Mouse (Mus musculus) naive thymus-derived CD4-positive, alpha-beta T cell, adult 2 months (primary cell): ENCODE measurements around the gene Pou5f1.
A peak's percentile ranks its signal among the peaks of the same experiment; 100 is the strongest.
"Not testable (repeated sequence)": the region's sequence is repeated elsewhere in the genome, so short reads cannot be mapped to it uniquely, and the experiment has no call there.

ENCODE experiments used
- DNase-seq: peaks from one replicate; pipeline ENCODE4 v3.0.0-alpha.2; 2011; ENCODE audit warnings: low read depth

The Pou5f1 gene

DNA sequence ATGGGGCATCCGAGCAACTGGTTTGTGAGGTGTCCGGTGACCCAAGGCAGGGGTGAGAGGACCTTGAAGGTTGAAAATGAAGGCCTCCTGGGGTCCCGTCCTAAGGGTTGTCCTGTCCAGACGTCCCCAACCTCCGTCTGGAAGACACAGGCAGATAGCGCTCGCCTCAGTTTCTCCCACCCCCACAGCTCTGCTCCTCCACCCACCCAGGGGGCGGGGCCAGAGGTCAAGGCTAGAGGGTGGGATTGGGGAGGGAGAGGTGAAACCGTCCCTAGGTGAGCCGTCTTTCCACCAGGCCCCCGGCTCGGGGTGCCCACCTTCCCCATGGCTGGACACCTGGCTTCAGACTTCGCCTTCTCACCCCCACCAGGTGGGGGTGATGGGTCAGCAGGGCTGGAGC lies at the start of gene Pou5f1:
Gene Pou5f1, plus strand, starts transcription at position 243 of the 400 bp plus-strand sequence.
- no peak for DNase-seq

DNA sequence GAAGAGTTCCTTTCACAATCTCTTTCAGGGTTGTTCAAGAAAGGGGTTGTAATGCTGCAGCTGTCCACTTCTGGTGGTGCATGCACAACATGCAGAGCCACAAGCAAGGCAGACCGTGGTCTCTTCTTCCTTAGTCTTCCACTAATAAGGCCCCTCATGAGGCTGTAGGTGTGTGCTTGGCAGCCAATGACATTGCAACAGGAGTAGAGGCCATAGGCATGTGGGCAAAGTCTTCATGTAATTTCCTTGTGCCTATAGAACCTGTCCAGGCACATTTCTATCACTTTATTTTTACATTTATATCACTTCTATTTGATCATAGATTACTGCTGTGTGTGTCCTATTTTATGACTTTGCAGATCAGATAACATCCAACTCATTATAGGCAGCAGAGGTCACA lies 47.6 kb upstream of the Pou5f1 start:
- not testable (repeated sequence) for DNase-seq

DNA sequence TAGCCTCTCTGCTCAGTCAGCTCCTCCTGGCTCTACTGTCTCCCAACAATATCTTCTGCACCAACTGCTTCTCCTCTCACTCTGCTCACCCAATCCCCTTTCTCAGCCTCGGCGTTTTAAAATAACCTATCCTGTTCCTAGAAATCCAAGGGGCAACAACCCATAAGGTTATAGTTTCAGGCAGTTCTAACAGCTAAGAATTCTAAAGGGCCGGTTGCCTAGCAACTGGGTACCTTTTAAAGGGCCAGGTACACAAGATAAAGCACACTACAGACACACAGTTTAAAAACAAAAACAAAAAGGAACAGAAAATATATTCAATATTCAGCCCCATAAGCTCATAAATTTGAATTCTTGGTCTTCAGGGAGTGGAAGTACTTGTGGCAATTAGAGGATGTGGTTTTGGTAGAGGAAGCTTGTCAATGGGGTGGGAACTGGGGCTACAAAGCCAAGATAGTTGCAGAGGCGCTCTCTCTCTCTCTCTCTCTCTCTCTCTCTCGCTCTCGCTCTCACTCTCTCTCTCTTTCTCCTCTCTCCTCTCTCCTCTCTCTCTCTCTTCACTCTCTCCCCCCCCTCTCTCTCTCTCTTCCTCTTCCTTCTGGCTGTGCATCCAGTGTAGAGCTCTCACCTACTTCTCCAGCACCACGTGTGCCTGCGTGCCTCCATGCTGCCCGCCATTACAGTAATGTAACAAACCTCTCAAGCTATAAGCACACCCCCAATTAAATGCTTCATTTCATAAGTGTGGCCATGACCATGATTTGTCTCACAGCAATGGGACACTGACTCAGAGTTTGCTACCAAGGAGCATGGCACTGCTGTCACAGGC lies 45.1 kb upstream of the Pou5f1 start:
- DNase-seq, result not testable (repeated sequence)

DNA sequence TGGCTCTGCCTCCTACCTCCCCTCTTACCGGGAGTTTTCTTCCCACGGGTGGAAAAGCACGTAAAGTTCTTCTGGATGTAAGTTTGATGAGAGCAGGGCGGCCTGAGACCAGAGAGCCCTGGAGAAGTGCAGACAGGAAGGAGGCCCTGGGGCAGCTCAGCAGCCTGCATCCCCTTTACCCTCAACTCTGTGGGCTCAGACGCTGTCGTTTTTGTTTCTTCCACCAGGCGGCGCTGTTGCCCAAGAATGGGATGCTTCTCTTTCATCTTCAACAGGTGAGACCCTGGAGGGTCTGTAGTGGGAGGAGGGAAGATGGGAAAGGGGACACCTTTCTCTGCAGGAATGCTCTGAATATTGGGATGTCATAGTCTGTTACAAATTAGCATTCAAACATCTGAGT lies 40.2 kb upstream of the Pou5f1 start:
- DNase-seq, result peak; percentile 83

DNA sequence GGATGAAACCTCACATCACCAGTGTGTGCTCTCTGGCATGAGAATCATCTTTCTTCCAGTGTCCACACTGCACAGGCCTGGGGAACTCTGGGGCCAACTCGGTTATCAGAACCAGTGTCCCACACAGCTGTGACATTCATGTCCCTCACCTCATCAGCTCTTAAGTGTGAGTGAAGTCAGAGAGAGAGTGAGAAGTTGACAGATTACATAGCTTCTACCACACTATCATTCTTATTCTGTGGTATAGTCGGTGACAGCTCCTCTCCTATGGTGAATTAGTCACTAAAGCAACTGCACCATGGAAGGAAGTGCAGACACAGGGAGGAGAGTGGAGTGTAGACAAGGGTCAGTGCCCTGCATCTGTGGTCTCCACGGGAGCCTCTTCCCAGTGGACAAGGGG lies 36.9 kb upstream of the Pou5f1 start:
- DNase-seq, result not testable (repeated sequence)

DNA sequence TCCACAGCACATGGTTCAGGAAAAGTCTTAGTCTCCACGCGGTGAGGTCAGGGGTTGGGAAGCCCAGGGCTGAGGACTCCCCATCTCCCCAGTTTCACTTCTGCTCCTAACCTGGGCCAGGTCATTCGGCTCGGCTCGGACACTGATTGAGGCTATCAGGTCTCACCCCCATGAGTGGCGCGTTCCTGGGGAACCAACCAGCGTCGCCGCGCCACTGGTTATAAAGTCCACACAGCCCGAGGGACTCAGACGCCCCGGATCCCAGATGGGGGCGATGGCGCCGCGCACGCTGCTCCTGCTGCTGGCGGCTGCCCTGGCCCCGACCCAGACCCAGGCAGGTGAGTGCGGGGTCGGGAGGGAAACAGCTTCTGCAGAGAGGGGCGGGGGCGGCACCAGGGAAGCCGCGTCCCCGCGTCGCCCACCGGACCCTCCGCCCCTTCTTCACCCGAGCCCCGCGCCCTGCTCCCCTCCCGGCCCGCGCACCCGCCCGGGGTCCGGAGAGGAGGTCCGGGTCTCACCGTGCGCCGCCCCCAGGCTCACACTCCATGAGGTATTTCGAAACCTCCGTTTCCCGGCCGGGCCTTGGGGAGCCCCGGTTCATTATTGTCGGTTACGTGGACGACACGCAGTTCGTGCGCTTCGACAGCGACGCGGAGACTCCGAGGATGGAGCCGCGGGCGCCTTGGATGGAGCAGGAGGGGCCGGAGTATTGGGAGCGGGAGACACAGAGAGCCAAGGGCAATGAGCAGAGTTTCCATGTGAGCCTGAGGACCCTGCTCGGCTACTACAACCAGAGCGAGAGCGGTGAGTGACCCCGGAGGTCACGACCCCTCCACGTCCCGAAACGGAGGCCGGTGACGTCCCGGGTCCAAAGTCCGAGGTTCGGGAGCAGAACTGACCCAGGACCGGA lies 35.7 kb upstream of the Pou5f1 start, which contains the start of gene H2-Q10:
Gene H2-Q10, plus strand, starts transcription at position 248 of the 910 bp plus-strand sequence.
- peak; percentile 33 for DNase-seq

DNA sequence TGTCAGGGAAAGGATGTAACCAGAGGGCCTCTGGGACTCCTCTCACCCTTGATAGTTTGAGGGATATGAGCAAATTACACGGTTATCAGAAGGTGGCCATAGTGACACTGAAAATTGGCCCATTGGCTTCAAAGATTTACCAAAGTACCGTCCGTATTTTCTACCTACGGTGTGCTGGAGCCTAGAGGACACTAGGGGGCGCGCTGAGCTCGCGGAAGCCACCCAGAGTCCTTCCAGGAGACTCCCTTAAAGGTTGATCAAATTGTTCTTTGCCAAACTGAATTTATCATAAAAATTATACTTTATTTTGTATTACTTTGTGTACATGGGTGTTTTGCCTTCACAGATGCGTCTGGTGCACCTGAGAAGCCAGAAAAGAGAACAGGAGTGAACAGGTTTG lies 21.8 kb upstream of the Pou5f1 start:
- DNase-seq, result peak; percentile 81

DNA sequence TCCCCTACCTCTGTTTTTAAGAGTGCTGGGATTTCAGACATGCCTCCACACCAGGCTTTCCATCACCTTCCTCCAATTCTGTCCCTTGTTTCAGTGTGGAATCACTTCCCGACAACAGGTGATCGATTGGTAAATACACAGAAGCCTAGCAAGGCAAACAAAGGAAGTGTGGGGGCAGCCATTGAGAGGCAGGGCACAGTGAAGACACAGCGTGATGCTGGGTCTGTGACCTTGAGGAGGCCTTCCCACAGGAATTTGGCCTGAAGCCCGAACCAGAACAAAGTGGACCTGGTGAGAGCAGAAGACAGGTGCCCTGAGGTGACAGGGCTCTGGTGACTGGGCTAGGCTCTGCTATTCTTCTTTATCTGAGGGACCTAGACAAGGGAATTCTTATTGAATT lies 20.1 kb upstream of the Pou5f1 start:
- no peak for DNase-seq

DNA sequence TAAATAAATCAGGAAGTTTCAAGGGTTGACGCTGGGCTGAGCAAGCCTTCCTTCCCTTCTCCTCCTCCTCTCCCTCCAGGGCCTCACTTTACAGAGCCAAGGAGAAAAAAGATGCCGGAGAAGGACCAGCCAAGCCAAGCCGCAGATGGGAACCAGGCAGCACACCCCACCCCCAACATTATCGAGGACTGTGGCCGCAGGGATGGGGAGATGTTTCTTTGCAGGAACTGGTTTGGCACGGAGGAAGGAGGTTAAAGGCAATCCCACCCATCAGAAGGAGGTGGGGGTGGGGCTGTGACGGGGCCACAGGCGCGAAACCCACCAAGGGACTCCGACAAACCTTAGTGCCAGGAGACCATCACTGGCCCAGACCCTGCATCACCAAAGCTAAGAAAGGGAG lies 19.1 kb upstream of the Pou5f1 start:
- DNase-seq, result no peak

DNA sequence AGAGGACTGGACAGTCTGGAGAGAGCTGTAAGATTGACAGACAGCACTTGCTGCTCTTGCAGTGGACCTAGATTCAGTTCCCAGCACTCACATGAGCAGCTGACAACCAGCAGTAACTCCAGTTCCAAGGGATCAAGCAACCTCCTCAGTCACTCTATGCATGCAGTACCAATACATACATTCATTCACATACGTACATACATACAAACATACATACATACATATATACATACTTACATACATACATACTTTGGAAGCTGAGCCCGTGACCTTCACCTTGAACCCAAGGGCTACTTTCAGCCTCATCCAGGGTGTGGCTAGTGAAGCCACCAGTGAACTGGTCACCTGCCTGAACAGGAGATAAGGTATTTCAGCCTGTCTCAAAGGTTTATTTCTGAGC lies 17.8 kb upstream of the Pou5f1 start:
- no peak for DNase-seq

DNA sequence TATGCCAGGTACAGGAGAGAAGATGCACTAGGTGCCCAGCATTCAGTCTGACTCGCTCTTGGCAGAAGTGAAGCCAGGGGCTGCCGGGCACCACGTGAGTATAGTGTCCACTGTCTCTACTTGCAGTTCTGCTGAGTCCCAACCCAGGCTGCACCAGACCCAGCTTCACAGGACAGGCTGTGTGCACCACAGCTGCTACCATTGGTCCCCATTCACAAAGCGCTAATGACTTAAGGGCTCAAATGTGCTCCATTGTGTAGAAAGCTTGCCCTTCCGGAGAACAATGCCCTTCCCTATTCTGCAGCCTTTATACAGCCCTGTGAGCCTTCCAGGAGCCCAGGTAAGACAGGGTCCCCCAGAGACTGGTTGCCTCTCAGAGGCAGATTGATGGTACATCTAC lies 15.5 kb upstream of the Pou5f1 start:
- DNase-seq, result no peak

DNA sequence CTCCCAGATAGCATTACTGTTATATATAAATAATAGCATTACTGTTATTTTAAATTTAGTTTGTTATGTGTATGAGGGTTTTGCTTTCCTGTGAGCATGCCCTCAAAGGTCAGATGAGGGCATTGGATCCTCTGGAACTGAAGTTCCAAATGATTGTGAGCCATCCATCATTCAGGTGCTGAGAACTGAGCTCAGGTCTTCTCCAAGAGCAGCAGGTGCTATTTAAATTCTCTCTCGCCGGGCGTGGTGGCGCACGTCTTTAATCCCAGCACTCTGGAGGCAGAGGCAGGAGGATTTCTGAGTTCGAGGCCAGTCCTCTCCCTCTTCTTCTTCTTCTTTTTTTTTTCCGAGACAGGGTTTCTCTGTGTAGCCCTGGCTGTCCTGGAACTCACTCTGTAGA lies 8.7 kb upstream of the Pou5f1 start:
- DNase-seq, result no peak

DNA sequence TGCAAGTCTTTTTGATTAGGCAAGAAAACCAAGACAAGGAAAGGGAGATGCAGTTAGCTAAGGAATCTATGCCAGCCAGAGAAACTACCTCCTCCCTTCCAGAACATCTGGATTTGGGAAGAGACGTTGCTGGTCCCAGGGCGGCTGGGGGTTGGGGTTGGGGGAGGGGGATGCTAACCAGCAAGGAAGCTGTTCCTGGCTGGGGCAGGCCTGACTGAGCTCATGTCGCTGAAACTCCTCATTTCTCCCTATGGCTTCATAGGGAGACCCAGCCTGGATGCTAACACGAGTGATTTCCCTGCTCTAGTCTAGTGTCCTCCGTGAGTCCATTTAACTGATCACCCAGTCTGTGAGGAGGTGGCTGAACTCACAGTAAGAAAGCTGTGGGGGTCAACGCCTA lies 3.6 kb upstream of the Pou5f1 start:
- no peak for DNase-seq

DNA sequence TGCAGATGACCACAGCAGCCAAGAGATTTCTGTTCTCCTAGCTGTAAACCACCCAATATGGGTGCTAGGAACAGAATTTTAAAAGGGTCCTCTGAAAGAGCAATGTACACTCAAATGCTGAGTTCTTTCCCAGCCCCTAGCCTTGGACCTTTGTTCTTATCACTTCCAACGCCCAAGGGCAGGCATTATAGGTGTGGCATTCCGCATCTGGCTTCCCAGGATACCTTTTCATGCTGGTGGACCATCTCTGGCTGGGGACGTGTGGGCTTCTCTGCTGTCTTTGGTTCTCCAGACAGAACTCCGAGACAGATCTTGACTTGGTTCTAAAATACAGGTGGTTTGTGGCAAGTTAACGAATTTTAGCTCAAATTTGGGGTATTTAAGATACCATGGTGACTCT lies 3.1 kb upstream of the Pou5f1 start:
- no peak for DNase-seq

DNA sequence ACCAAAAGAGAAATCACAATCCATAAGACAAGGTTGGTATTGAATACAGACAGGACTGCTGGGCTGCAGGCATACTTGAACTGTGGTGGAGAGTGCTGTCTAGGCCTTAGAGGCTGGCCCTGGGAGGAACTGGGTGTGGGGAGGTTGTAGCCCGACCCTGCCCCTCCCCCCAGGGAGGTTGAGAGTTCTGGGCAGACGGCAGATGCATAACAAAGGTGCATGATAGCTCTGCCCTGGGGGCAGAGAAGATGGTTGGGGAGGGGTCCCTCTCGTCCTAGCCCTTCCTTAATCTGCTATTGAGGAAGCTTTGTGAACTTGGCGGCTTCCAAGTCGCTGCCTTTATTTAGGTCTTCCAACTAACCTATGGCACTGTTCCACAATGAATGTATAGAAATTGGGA lies 2.0 kb upstream of the Pou5f1 start:
- DNase-seq, result no peak

DNA sequence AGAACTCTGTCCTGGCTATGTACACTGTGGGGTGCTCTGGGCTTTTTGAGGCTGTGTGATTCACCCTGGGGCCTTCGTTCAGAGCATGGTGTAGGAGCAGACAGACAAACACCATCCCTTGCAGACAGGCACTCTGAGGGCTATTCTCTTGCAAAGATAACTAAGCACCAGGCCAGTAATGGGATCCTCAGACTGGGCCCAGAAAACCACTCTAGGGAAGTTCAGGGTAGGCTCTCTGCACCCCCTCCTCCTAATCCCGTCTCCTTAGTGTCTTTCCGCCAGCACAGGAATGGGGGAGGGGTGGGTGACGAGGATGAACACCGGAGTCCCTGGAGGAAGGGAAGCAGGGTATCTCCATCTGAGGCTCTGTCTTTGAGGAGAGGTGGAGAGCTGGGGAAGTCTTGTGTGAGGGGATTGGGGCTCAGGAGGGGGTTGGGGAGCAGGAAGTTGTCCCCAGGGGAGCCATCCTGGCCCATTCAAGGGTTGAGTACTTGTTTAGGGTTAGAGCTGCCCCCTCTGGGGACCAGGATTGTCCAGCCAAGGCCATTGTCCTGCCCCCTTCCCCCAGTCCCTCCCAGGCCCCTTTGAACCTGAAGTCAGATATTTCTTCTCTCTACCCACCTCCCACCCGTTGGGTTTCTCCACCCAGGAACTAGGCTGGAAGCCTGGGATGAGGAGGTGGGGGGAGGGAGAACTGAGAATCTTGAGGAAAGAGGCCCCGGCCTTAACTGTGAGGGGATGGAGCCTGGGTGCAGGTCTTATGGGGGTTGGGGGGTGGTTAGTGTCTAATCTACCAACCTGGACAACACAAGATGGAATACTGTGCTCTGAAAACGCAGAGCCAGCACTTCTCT lies 963 bp upstream of the Pou5f1 start:
- DNase-seq, result no peak

DNA sequence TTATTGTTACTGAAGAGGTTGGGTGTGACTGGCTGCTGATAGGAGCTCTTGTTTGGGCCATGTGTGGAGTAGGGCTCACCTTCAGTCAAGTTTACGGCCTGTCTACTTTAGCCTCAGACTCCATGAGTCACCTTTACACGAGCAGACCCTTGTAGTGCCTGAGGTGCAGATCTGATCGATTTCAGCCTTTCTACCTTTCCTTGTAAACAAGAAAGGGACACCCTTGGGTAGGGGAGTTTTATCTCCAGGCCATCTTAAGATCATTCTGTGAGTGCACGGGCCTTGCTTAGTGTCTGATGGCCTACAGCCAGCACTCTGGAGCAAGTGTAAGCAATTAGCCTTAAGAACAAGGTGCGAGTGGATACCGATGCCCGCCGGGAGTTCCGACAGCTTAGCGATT lies 1.1 kb downstream of the Pou5f1 start:
- DNase-seq, result no peak

DNA sequence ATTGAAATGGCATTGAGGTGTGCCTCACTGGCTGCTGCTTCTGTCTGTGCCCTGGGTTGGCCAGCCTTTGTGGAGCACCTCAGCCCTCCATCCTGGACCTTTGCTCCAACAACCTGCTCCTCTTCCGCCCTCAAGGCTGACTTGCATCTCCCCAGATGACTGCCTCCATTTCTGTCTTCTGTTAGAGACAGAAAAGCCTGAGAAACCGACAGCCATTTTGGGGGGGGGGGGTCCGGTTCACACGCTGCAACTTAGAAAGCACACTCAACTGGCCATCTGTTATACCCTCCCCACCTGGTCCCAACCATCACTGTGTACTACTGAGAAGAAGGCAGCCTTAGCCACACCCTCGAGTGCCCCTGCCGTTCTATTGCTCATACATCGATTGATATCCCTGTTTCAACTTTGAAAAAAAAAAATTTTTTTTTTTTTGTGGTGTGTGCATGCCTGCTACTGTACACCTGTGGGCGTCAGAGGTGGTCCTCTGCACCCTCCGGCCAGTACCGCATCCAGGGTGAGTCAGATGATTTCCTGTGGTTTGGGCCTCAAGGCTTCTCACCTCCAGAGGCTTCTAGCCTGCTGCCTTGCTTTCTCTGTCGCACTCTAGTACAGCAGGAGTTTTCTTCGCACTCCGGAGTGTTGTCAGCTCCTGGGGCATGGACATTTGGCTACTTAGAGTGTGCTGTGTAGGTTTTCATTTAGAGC lies 1.9 kb downstream of the Pou5f1 start:
- peak; percentile 25 for DNase-seq

DNA sequence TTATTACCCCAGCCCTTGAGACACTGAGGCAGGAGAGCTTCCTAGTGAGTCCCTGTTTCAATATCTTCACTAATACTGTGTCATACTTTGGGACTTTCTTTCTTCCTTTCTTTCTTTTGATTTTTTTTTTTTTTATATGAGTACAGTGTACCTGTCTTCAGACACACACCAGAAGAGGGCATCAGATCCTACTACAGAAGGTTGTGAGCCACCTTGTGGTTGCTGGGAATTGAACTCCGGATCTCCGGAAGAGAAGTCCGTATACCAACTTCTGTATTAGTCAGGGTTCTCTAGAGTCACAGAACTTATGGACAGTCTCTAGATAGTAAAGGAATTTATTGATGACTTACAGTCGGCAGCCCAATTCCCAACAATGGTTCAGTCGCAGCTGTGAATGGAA lies 2.5 kb downstream of the Pou5f1 start:
- not testable (repeated sequence) for DNase-seq

DNA sequence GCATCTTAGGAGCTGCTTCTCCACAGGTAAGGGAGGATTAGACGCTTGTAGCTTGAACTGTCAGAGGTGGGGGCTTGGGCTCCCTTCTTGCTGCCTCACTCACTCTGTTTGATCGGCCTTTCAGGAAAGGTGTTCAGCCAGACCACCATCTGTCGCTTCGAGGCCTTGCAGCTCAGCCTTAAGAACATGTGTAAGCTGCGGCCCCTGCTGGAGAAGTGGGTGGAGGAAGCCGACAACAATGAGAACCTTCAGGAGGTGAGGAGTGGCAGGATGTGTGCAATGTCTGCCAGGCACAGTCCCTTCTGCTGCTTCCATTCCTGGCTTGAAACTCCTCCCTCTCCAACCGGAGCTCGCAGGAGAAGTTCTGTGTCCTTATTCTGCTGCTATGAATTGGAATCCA lies 3.5 kb downstream of the Pou5f1 start:
- DNase-seq, result peak; percentile 66

DNA sequence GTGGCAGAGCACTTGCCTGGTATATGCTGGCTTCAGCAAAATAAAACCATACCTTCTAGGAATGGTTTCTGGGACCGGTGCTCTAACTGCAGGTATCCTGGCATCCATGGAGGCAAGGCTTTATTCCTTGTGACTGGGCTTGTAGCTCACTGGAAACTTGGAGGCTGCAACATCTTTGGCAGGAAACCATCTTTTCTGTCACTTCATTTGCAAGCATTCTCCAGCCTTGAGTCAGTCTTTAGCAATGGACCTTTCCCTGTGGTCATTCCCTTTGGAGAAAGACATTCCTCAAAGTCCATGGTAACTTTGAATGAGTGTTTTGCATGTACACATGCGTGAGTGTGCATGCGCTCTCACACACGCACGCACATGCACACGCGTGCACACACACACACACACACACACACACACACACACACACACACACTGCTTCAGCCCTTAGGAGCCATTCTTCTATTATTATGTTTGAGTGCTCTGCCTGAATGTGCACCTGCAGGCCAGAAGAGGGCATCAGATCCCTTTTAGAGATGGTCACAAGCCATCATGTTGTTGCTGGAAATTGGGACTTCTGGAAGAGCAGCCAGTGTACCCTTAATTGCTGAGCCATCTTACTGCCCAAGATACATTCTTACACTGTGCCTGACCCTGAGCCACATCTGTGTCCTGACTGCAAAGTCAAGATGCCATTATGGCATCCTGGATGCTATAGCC lies 7.3 kb downstream of the Pou5f1 start:
- peak; percentile 35 for DNase-seq
